Mouse (Mus musculus): Measurements from ENCODE around the gene Gm47841. TPM values are rescaled to one million over a fixed set of nuclear protein-coding genes. Genes with fewer than 3 reads are reported as not detected.

Gm47841 gene
- polyA plus RNA-seq, 1 experiment, result not detected

DNA sequence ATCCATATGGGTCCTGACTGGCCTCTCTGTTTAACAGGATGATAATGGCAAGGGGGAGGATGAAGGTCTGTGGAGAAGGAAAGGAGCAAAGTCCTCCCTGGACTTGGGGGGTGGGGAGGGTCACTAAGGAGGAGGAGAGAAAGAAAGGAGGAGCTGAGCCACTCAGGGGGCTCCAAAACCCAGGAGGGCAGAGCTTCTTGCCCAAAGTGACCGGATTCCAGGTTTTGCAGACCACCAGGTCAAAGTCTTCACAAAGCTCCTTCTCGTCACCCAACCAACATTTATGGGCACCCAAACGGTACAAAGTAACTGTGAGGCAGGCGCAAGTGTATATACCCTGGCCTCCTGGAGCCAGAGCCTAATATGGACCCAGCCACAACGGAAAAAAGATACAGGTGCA is 28.5 kb upstream of the Gm47841 start:
- no peak for TF ChIP-seq POLR2A (IDR thresholded peaks at IDR 0.05; ENCODE audit: low read depth, low read length)
- no peak for TF ChIP-seq CTCF (IDR thresholded peaks at IDR 0.05; ENCODE audit: extremely low read depth, insufficient read depth, insufficient read length, insufficient replicate concordance)
- Histone ChIP-seq H3K36me3 (ENCODE audit: control insufficient read depth, insufficient read depth, low read length) (no peaks in the 10 kb centered on the region), H3K4me3 (ENCODE audit: extremely low read depth, insufficient read depth, insufficient read length) (no peak overlapping the region), H3K27ac (ENCODE audit: insufficient read depth, low read length) (no peak overlapping the region), H3K4me1 (ENCODE audit: control insufficient read depth, insufficient read depth, insufficient read length) (peaks cover 2% of the 10 kb centered on the region; the same call in 1 of the 2 replicates), H3K27me3 (ENCODE audit: control insufficient read depth, insufficient read depth, low read length) (peaks cover 13% of the 10 kb centered on the region)
- no peak for DNase-seq (ENCODE audit: low read depth in 1 of 2, low spot score in 2 of 2)
- WGBS, result 68% methylated on average over 5 of the region's 5 CpGs

DNA sequence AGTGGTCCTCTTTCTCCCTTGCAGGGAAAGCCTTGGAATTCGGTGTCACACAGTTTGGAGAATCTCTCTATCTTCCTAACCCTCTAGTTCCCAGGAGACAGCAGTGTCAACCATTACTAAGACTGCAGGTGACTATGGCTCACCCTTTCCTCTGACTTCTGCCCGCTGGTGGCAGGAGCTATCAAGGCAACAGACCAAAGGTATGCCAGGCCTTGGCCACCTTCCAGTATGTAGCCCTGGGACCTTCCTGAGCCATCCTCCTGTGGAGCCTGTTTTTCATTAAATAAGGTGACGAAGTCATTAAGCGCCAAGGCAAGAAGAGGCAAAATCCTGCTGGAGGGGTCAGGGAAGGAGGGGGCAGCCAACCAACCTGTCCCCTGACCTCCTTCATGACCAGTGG is 28.0 kb upstream of the Gm47841 start:
- H3K4me1 ChIP-seq (ENCODE audit: control insufficient read depth, insufficient read depth, insufficient read length), result peaks cover 2% of the 10 kb centered on the region; the same call in 1 of the 2 replicates
- H3K36me3 ChIP-seq (ENCODE audit: control insufficient read depth, insufficient read depth, low read length), result no peaks in the 10 kb centered on the region
- 79% methylated on average over 4 of the region's 4 CpGs for WGBS
- H3K27ac ChIP-seq (ENCODE audit: insufficient read depth, low read length), result no peak overlapping the region
- no peak for DNase-seq (ENCODE audit: low read depth in 1 of 2, low spot score in 2 of 2)
- H3K4me3 ChIP-seq (ENCODE audit: extremely low read depth, insufficient read depth, insufficient read length), result no peak overlapping the region
- peaks cover 13% of the 10 kb centered on the region for H3K27me3 ChIP-seq (ENCODE audit: control insufficient read depth, insufficient read depth, low read length)
- TF ChIP-seq CTCF (IDR thresholded peaks at IDR 0.05; ENCODE audit: extremely low read depth, insufficient read depth, insufficient read length, insufficient replicate concordance), result no peak
- TF ChIP-seq POLR2A (IDR thresholded peaks at IDR 0.05; ENCODE audit: low read depth, low read length), result no peak

DNA sequence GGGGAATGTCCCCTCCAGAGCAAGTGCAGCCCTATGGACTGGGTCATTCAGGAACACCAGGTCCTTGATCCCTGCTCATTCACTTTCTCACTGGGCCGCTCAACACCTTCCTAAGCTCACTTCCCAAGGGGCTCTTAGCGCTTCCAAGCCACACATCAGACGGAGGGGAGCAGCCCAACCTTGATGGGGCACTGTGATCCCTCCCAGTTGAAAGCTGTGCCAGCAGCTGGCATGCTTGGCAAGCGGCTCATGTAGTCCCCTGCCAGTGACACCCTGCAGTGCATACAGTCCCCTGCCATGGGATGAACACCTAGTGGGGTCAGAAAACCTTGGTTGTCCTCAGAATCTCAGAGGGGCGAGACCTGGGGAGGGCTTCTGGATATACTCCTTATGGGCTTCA is 26.9 kb upstream of the Gm47841 start:
- TF ChIP-seq CTCF (IDR thresholded peaks at IDR 0.05; ENCODE audit: extremely low read depth, insufficient read depth, insufficient read length, insufficient replicate concordance) (no peak), POLR2A (IDR thresholded peaks at IDR 0.05; ENCODE audit: low read depth, low read length) (no peak)
- H3K27ac ChIP-seq (ENCODE audit: insufficient read depth, low read length), result no peak overlapping the region
- WGBS, result 85% methylated on average over 5 of the region's 5 CpGs
- H3K36me3 ChIP-seq (ENCODE audit: control insufficient read depth, insufficient read depth, low read length), result no peaks in the 10 kb centered on the region
- H3K4me3 ChIP-seq (ENCODE audit: extremely low read depth, insufficient read depth, insufficient read length), result no peak overlapping the region
- H3K4me1 ChIP-seq (ENCODE audit: control insufficient read depth, insufficient read depth, insufficient read length), result peaks cover 2% of the 10 kb centered on the region; the same call in 1 of the 2 replicates
- H3K27me3 ChIP-seq (ENCODE audit: control insufficient read depth, insufficient read depth, low read length), result peaks cover 11% of the 10 kb centered on the region
- no peak for DNase-seq (ENCODE audit: low read depth in 1 of 2, low spot score in 2 of 2)

DNA sequence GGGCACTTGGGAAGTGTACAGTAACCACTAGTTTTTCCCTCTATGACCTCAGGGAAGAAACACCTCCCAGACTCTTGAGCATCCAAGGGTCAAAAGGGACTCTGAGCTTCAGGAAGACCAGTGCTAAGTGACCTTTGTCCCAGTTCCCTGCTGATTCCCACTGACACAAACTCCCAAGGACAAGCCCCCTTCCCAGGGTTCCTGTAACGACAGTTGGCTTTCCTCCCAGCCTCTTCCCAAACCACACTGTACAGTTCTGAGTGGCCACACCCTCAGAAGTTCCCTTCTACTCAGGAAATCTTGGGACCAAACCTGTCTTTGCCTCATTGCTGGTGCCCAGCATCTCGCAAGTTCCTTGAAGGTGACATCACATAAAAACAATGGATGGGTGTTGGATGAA is 25.5 kb upstream of the Gm47841 start:
- no peak for TF ChIP-seq CTCF (IDR thresholded peaks at IDR 0.05; ENCODE audit: extremely low read depth, insufficient read depth, insufficient read length, insufficient replicate concordance)
- TF ChIP-seq POLR2A (IDR thresholded peaks at IDR 0.05; ENCODE audit: low read depth, low read length), result no peak

DNA sequence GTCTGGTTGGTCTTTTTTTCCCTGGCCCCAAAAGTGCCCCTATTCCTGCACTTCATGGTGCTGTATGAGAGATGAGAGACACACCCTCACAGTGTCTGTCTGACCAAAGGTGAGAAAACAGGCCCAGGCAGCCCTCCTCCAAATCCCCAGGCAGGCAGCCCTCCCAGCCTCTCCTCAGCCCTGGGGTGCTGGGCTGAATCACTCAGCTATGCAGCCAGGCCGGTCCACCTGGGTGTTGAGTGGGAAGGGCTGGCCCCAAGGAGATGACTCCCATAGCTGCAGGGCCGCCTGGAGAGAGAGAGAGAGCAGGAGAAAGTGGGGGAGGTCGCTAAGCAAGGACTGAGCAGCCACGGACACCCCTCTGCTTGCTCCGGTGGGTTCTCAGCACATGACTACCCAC is 23.6 kb upstream of the Gm47841 start:
- WGBS, result 72% methylated on average over 5 of the region's 5 CpGs

More for the DNA sequence above, 25.5 kb upstream of the Gm47841 start:
- DNase-seq (ENCODE audit: low read depth in 1 of 2, low spot score in 2 of 2), result no peak
- Histone ChIP-seq H3K27ac (ENCODE audit: insufficient read depth, low read length) (no peak overlapping the region), H3K4me3 (ENCODE audit: extremely low read depth, insufficient read depth, insufficient read length) (no peak overlapping the region), H3K27me3 (ENCODE audit: control insufficient read depth, insufficient read depth, low read length) (peaks cover 1% of the 10 kb centered on the region), H3K36me3 (ENCODE audit: control insufficient read depth, insufficient read depth, low read length) (no peaks in the 10 kb centered on the region), H3K4me1 (ENCODE audit: control insufficient read depth, insufficient read depth, insufficient read length) (no peaks in the 10 kb centered on the region)
- 69% methylated on average over 2 of the region's 2 CpGs for WGBS

DNA sequence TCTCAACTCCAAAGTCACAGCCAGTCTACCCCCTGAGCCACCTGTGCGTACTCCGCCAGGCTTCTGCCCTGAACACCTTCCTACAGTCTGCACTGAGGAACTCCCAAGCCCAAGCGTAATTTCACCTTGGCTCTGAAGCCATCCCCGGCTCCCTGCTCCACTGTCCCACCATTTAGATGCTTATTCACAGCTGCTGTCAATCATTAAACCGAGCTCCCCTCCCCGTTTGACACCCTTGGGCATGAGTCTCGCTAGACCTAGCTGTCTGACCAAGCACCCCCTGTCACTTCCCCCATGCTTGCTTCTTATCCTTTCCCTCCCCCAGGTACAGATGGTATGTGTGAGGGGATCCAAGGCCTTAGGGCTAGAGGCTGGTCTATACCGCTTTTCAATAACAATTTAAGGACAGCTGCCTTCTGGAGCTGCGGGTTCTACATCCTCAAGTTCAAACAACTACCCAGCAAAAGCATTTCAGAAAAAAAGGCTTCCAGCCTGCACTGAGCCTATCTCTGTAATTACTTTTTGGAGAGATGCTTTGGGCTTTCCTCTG is 22.5 kb upstream of the Gm47841 start:
- Histone ChIP-seq H3K27me3 (ENCODE audit: control insufficient read depth, insufficient read depth, low read length) (no peaks in the 10 kb centered on the region; the same call in 1 of the 2 replicates), H3K27ac (ENCODE audit: insufficient read depth, low read length) (no peak overlapping the region), H3K4me1 (ENCODE audit: control insufficient read depth, insufficient read depth, insufficient read length) (no peaks in the 10 kb centered on the region), H3K4me3 (ENCODE audit: extremely low read depth, insufficient read depth, insufficient read length) (no peak overlapping the region), H3K36me3 (ENCODE audit: control insufficient read depth, insufficient read depth, low read length) (no peaks in the 10 kb centered on the region)
- TF ChIP-seq POLR2A (IDR thresholded peaks at IDR 0.05; ENCODE audit: low read depth, low read length), result no peak
- TF ChIP-seq CTCF (IDR thresholded peaks at IDR 0.05; ENCODE audit: extremely low read depth, insufficient read depth, insufficient read length, insufficient replicate concordance), result no peak
- no peak for DNase-seq (ENCODE audit: low read depth in 1 of 2, low spot score in 2 of 2)
- 70% methylated on average over 9 of the region's 9 CpGs for WGBS

More for the DNA sequence above, 23.6 kb upstream of the Gm47841 start:
- Histone ChIP-seq H3K4me1 (ENCODE audit: control insufficient read depth, insufficient read depth, insufficient read length) (no peaks in the 10 kb centered on the region), H3K36me3 (ENCODE audit: control insufficient read depth, insufficient read depth, low read length) (no peaks in the 10 kb centered on the region), H3K27ac (ENCODE audit: insufficient read depth, low read length) (no peak overlapping the region), H3K27me3 (ENCODE audit: control insufficient read depth, insufficient read depth, low read length) (no peaks in the 10 kb centered on the region; the same call in none of the 2 replicates), H3K4me3 (ENCODE audit: extremely low read depth, insufficient read depth, insufficient read length) (no peak overlapping the region)
- no peak for DNase-seq (ENCODE audit: low read depth in 1 of 2, low spot score in 2 of 2)
- no peak for TF ChIP-seq CTCF (IDR thresholded peaks at IDR 0.05; ENCODE audit: extremely low read depth, insufficient read depth, insufficient read length, insufficient replicate concordance)
- TF ChIP-seq POLR2A (IDR thresholded peaks at IDR 0.05; ENCODE audit: low read depth, low read length), result no peak

DNA sequence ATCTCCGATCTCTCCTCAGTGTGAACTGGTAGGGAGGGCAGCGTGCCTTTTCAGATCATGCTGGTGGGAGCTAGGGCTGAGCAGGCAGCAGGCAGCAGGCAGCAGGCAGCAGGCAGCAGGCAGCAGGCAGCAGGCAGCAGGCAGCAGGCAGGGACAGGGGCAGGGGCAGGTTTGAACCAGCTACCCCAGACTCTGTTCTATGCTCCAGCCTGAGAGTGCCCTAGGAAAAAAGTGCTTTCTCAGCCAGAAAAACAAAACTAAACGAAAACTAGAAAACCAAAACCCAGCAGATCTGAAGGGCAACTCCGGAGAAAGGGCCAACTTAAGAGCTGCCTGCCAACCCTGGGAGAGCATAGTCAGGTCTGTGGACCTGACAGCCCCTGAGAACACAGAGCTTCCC is 21.5 kb upstream of the Gm47841 start:
- no peaks in the 10 kb centered on the region; the same call in 1 of the 2 replicates for H3K27me3 ChIP-seq (ENCODE audit: control insufficient read depth, insufficient read depth, low read length)
- no peak overlapping the region for H3K4me3 ChIP-seq (ENCODE audit: extremely low read depth, insufficient read depth, insufficient read length)
- 74% methylated on average over 4 of the region's 4 CpGs for WGBS
- no peaks in the 10 kb centered on the region for H3K36me3 ChIP-seq (ENCODE audit: control insufficient read depth, insufficient read depth, low read length)
- H3K27ac ChIP-seq (ENCODE audit: insufficient read depth, low read length), result no peak overlapping the region
- DNase-seq (ENCODE audit: low read depth in 1 of 2, low spot score in 2 of 2), result no peak
- no peaks in the 10 kb centered on the region for H3K4me1 ChIP-seq (ENCODE audit: control insufficient read depth, insufficient read depth, insufficient read length)
- TF ChIP-seq CTCF (IDR thresholded peaks at IDR 0.05; ENCODE audit: extremely low read depth, insufficient read depth, insufficient read length, insufficient replicate concordance), result no peak
- TF ChIP-seq POLR2A (IDR thresholded peaks at IDR 0.05; ENCODE audit: low read depth, low read length), result no peak
